Comparison of ENCODE assay signal across 8 mouse cellular contexts in the genomic region with DNA sequence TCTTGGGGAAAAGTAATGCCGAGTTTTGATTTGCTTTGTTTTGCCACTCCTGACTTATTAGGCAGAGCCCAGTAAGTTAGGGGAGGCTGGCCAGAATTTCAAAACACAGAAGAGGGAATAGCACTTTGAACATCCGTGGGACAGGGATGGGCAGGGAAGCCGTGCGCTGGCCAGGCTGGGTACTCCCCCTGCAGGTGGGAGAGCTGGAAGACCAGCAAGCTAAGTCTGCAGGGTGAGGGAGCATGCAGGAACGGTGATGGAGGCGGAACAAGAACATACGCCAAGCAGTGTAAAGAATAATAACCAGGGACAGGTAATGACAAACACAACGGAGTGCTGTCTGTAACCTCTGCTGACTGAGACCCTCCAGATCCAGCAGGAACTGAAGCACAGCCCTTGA. TPM values are rescaled to one million over a fixed set of nuclear protein-coding genes. Genes with fewer than 3 reads are reported as not detected.
DNase-seq lines count a peak whose midpoint lies in the region; ATAC-seq lines count a peak whose summit lies in the region.

No protein-coding gene starts in this region.

- H3K9ac ChIP-seq in stomach, embryonic 15.5 days: no peak overlapping the region

- peak; percentile 82 for DNase-seq in heart, adult 11 months
- no peak for DNase-seq in heart, postnatal 25 days (ENCODE audit: low spot score)
- DNase-seq in urinary bladder, postnatal 14 days (ENCODE audit: low spot score): peak; percentile 63
- no peak for DNase-seq in urinary bladder, postnatal 4 days (ENCODE audit: low spot score in 2 of 2)
- DNase-seq in kidney, postnatal 4 days: peak; percentile 65 to 76
- no peak for DNase-seq in right cerebral cortex, postnatal 25 days

- H3K27me3 ChIP-seq in stomach, embryonic 15.5 days (replicated peaks): no peaks in the 10 kb centered on the region

- intact Hi-C loops in heart, postnatal 25 days (cut with DNase I): loop anchor here (5.0 to 10.0 kb wide), 2 partner anchors 120 to 163 kb away; a partner anchor contains a TSS

- H3K27ac ChIP-seq in stomach, embryonic 15.5 days: 0 out of 2 replicates have a peak overlapping the region, but pooled peaks have one; percentile 7

- no peaks in the 10 kb centered on the region for H3K9me3 ChIP-seq in stomach, embryonic 15.5 days

- H3K4me3 ChIP-seq in stomach, embryonic 15.5 days (replicated peaks): no peak overlapping the region

- H3K4me2 ChIP-seq in stomach, embryonic 15.5 days: no peak overlapping the region

- H3K36me3 ChIP-seq in stomach, embryonic 15.5 days: no peaks in the 10 kb centered on the region

- WGBS in stomach, embryonic 15.5 days: 25% methylated on average over 8 of the region's 8 CpGs

- H3K4me1 ChIP-seq in stomach, embryonic 15.5 days: peaks cover 17% of the 10 kb centered on the region

- no peak for ATAC-seq in stomach, embryonic 15.5 days (ENCODE audit: insufficient read depth, low FRiP score, low read depth)
- no peak for ATAC-seq in activated CD4-positive, CD25-positive, alpha-beta regulatory T cell, adult 4 months

RNA-seq across cellular contexts. Expression of a gene that starts 55.5 kb away (rescaled TPM):
- total RNA-seq in heart, postnatal 25 days (2021): 10 to 100 TPM; 21.4 to 24.4 TPM
- 17.2 and 24.8 TPM in 2 replicates for polyA plus RNA-seq in stomach, embryonic 15.5 days (2015; fragmentation: Nextera tagmentation; extraction: Ambion mirVana)
- 10 to 100 TPM; 13.5 to 15.2 TPM for polyA plus RNA-seq in activated CD4-positive, CD25-positive, alpha-beta regulatory T cell, adult 4 months (2017; shearing (Covaris generic))

Comparison
In these comparisons a context has a peak if more than half of its experiments do, and no peak if none do; other contexts are left out.
1. DNase-seq: peak in heart, adult 11 months (single experiment), urinary bladder, postnatal 14 days (single experiment) and kidney, postnatal 4 days (2 of 2); none in heart, postnatal 25 days (single experiment), urinary bladder, postnatal 4 days (0 of 2) and right cerebral cortex, postnatal 25 days (single experiment).